Mouse (Mus musculus) midbrain, embryonic 16.5 days (tissue): Measurements from ENCODE around the gene Gpr34. TPM values are rescaled to one million over a fixed set of nuclear protein-coding genes. Genes with fewer than 3 reads are reported as not detected.

Experiments used
- microRNA-seq: library from miRNA; unstranded; fragments of <30 nt; microRNA quantifications from one replicate; pipeline ENCODE4, GENCODE M21; 2017
- polyA plus RNA-seq: library from polyadenylated mRNA; unstranded; fragments of >200 nt; fragmentation: Nextera tagmentation; extraction: Ambion mirVana; gene quantifications from 2 replicates; pipeline ENCODE4 v1.2.1, GENCODE M21; 2015

The Gpr34 gene
- polyA plus RNA-seq, 1 experiment from 2014 or later: 2.9 TPM

Small RNA genes lying within 50 kb of the gene (microRNA-seq; reads per million reads assigned to microRNA genes)
- gene Gm25246: not detected

Other genes with a start within 250 kb of the Gpr34 start
- 0.23 and 0.31 TPM in 2 replicates for gene Nyx, start 166.0 kb upstream of the Gpr34 start, polyA plus RNA-seq
- 0.33 and 0.45 TPM in 2 replicates for gene Gpr82, start 29.3 kb downstream of the Gpr34 start, polyA plus RNA-seq
- gene Cask, start 219.3 kb downstream of the Gpr34 start, polyA plus RNA-seq: 70.0 and 74.3 TPM in 2 replicates